Mouse (Mus musculus) neural tube, embryonic 14.5 days (tissue): Measurements from ENCODE around the gene Creb3l2. TPM values are rescaled to one million over a fixed set of nuclear protein-coding genes. Genes with fewer than 3 reads are reported as not detected.

Experiments
- ATAC-seq: fragments of 200-750 bp; cut with Nextera tagmentation; 2 replicates; pipeline ENCODE4 v1.8.0; 2017; ENCODE audit warnings: low read depth, mild to moderate bottlenecking, moderate TSS enrichment, moderate library complexity
- H3K27ac ChIP-seq: fragments of 300-500 bp; sonication (generic); 2 replicates; pipeline ENCODE4 v1.5.1; 2014; ENCODE audit warnings: low read depth, mild to moderate bottlenecking, control low read depth, low read length, moderate library complexity, mixed read lengths
- H3K27me3 ChIP-seq: fragments of 300-500 bp; sonication (generic); 2 replicates; pipeline ENCODE4 v1.6.1; 2014; ENCODE audit warnings: low read length; ENCODE audit not compliant: control insufficient read depth, insufficient read depth
- H3K36me3 ChIP-seq: fragments of 300-500 bp; sonication (generic); 2 replicates; pipeline ENCODE4 v1.6.1; 2014; ENCODE audit warnings: low read length, mixed read lengths; ENCODE audit not compliant: control insufficient read depth, insufficient read depth
- H3K4me1 ChIP-seq: fragments of 300-500 bp; sonication (generic); 2 replicates; pipeline ENCODE4 v1.6.1; 2014; ENCODE audit warnings: low read length; ENCODE audit not compliant: control insufficient read depth, insufficient read depth
- H3K4me2 ChIP-seq: fragments of 300-500 bp; sonication (generic); 2 replicates; pipeline ENCODE4 v1.6.1; 2014; ENCODE audit warnings: mild to moderate bottlenecking, low read depth, low read length, control low read depth
- H3K4me3 ChIP-seq: fragments of 300-500 bp; sonication (generic); 2 replicates; pipeline ENCODE4 v1.5.1; 2014; ENCODE audit warnings: low read depth, low read length, control low read depth, mixed read lengths
- H3K9ac ChIP-seq: fragments of 300-500 bp; sonication (generic); replicated peaks from 2 replicates; pipeline ENCODE4 v1.6.1; 2014; ENCODE audit warnings: low read depth, mild to moderate bottlenecking, control low read depth, low read length, mixed read lengths
- H3K9me3 ChIP-seq: fragments of 300-500 bp; sonication (generic); 2 replicates; pipeline ENCODE4 v1.6.1; 2016; ENCODE audit warnings: low read length; ENCODE audit not compliant: control insufficient read depth
- WGBS: fragments of 180-500 bp; shearing (Covaris S2); extraction: QIAGEN DNeasy Blood & Tissue Kit; methylation state at CpG from one replicate; pipeline ENCODE4 v1.1.7; 2014; 5-methylcytosine and 5-hydroxymethylcytosine counted together
- polyA plus RNA-seq: library from polyadenylated mRNA; unstranded; fragments of >200 nt; fragmentation: Nextera tagmentation; extraction: Ambion mirVana; gene quantifications from 2 replicates; pipeline ENCODE4 v1.2.1, GENCODE M21; 2014

The Creb3l2 gene
- polyA plus RNA-seq, 1 experiment from 2014 or later = 2.3 TPM

GRCm38 (mm10) chr6:37282659-37283058 is 159.3 kb downstream of the Creb3l2 start:
- no peak overlapping the region for H3K27ac ChIP-seq
- H3K9me3 ChIP-seq = no peaks in the 10 kb centered on the region
- H3K9ac ChIP-seq = no peak overlapping the region
- WGBS = 69% methylated on average over 1 of the region's 1 CpGs
- H3K27me3 ChIP-seq = no peaks in the 10 kb centered on the region
- ATAC-seq = no peak
- H3K36me3 ChIP-seq = no peaks in the 10 kb centered on the region
- H3K4me2 ChIP-seq = no peak overlapping the region
- no peaks in the 10 kb centered on the region for H3K4me1 ChIP-seq
- no peak overlapping the region for H3K4me3 ChIP-seq

Other genes with a start within 250 kb of the Creb3l2 start
- 8.6 and 10.5 TPM in 2 replicates for gene Dgki, start 142.0 kb downstream of the Creb3l2 start, polyA plus RNA-seq
- not detected in 2 replicates for gene Akr1d1, start 88.0 kb upstream of the Creb3l2 start, polyA plus RNA-seq